Mouse (Mus musculus): Measurements from ENCODE around the gene Gstt4.

GRCm38 (mm10) chr10:75780769-75781578 lies 41.4 kb downstream of the Gstt4 start, which contains the start of the genes Gm20441 and Gstt3:
- TF ChIP-seq CTCF (IDR thresholded peaks at IDR 0.05; ENCODE audit: extremely low read depth, insufficient read depth, insufficient read length, insufficient replicate concordance) (no peak), POLR2A (IDR thresholded peaks at IDR 0.05; ENCODE audit: low read depth, low read length) (no peak)
